Mouse (Mus musculus): Measurements from ENCODE around the gene Adamts4. TPM values are rescaled to one million over a fixed set of nuclear protein-coding genes. Genes with fewer than 3 reads are reported as not detected.

Adamts4 gene
- polyA plus RNA-seq, 1 experiment from 2014 or later = 7.5 TPM

DNA sequence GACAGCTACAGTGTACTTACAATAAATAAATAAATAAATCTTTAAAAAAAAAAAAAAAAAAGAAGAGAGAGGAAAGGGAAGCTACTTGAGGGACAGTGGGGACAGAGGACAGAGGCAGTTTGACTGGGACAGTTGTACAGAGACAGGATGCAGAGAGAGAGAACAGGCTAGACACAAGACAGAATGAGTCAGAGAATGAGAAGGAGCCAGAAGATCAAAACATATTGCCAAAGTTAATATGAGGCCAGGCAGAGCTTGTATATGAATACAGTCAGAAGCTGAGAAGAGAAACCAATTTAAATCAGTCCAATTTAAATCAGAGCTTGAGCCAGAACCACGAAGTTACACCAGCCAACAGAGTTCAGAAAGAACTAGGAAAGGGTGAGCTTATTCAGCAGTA lies 18.1 kb downstream of the Adamts4 start:
- H3K9ac ChIP-seq = no peak overlapping the region
- WGBS = 60% methylated on average over 1 of the region's 1 CpGs

DNA sequence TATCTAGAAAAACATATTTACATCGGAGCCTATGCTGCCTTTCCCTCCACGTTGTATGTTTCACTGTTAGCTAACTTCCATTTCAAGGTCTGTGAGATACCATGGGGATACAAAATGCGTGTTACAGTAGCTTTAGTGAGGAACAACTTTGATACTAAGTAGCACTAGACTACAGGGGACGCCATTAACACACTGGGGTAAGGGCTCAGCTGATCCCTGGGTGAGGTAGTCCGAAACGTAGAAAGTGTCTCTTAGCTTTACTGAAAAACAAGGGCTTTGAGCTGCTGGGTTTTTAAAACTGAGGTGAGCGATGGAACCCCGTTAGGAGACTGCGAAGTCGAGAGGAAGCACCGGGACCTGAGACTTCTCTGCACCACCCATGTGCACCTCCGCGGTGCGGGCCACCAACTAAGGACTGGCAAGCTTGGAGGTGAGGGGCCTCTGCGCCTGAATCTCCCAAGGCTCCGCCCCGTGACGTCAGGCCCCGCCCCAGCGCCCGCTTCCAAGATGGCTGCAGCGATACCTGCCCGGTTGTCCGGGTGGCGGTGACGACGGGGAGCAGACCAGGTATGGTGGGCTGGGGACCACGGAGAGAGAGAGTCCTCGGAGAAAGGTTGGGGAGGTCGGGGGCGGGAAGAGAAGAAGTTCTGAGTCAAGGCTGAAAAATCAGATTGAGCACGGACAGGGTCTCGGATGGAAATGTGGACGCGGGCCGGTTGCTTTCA lies 19.8 kb downstream of the Adamts4 start, which contains the start of gene B4galt3:
Gene B4galt3, plus strand, starts transcription at position 481 of the 725 bp plus-strand sequence.
- peak within 1 kb of the TSS; percentile 74 for H3K27ac ChIP-seq (ENCODE audit: low read depth)
- peak within 1 kb of the TSS; percentile 96 for H3K4me2 ChIP-seq
- WGBS = 3% methylated on average over 36 of the region's 36 CpGs
- ATAC-seq (ENCODE audit: insufficient read depth) (peak; percentile 93), DNase-seq (peak; percentile 96)
- H3K4me1 ChIP-seq (ENCODE audit: insufficient read depth) = peaks cover 5% of the 10 kb centered on the region; the same call in 1 of the 2 replicates
- peak within 1 kb of the TSS; percentile 79 for H3K9ac ChIP-seq
- no peaks in the 10 kb centered on the region for H3K9me3 ChIP-seq (ENCODE audit: low read depth, low read length)
- H3K27me3 ChIP-seq (ENCODE audit: insufficient read depth, low read length) = no peaks in the 10 kb centered on the region
- H3K36me3 ChIP-seq (ENCODE audit: insufficient read depth) = peaks cover 31% of the 10 kb centered on the region
- no peak for TF ChIP-seq CTCF (IDR thresholded peaks at IDR 0.05; ENCODE audit: low read depth)
- H3K4me3 ChIP-seq (ENCODE audit: low read depth, low read length) = peak within 1 kb of the TSS; percentile 90

More for the DNA sequence above, 18.1 kb downstream of the Adamts4 start:
- Histone ChIP-seq H3K36me3 (ENCODE audit: insufficient read depth) (peaks cover 15% of the 10 kb centered on the region), H3K4me2 (no peak overlapping the region), H3K9me3 (ENCODE audit: low read depth, low read length) (no peaks in the 10 kb centered on the region), H3K4me1 (ENCODE audit: insufficient read depth) (peaks cover 8% of the 10 kb centered on the region; the same call in 1 of the 2 replicates), H3K27me3 (ENCODE audit: insufficient read depth, low read length) (no peaks in the 10 kb centered on the region), H3K27ac (ENCODE audit: low read depth) (no peak overlapping the region), H3K4me3 (ENCODE audit: low read depth, low read length) (no peak overlapping the region)
- no peak for DNase-seq
- ATAC-seq (ENCODE audit: insufficient read depth) = no peak
- no peak for TF ChIP-seq CTCF (IDR thresholded peaks at IDR 0.05; ENCODE audit: low read depth)

DNA sequence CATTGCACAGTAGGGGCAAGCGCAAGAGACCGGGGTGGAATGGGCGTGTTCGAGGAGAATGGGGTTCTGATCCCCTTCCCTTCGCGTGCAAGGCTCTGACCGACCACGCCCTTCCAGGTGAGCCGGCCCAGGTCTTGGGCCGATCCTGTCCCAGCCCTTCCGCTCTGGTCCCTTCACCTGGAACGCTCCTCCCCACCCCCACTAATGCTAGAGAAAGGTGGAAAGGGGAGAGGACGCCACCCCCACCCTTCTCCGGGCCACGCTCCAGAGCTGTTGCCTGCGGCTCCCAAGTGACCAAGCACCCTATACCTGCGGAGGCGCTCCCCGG lies 20.3 kb downstream of the Adamts4 start:
- no peaks in the 10 kb centered on the region for H3K27me3 ChIP-seq (ENCODE audit: insufficient read depth, low read length)
- peaks cover 37% of the 10 kb centered on the region for H3K36me3 ChIP-seq (ENCODE audit: insufficient read depth)
- H3K9me3 ChIP-seq (ENCODE audit: low read depth, low read length) = no peaks in the 10 kb centered on the region
- H3K27ac ChIP-seq (ENCODE audit: low read depth) = peak overlapping the region; percentile 74
- H3K9ac ChIP-seq = peak overlapping the region; percentile 79
- WGBS = 0% methylated on average over 19 of the region's 19 CpGs
- H3K4me2 ChIP-seq = peak overlapping the region; percentile 96
- peak; percentile 73 for ATAC-seq (ENCODE audit: insufficient read depth)
- DNase-seq = peak; percentile 62
- peak overlapping the region; percentile 90 for H3K4me3 ChIP-seq (ENCODE audit: low read depth, low read length)
- peaks cover 5% of the 10 kb centered on the region; the same call in 1 of the 2 replicates for H3K4me1 ChIP-seq (ENCODE audit: insufficient read depth)
- no peak for TF ChIP-seq CTCF (IDR thresholded peaks at IDR 0.05; ENCODE audit: low read depth)

DNA sequence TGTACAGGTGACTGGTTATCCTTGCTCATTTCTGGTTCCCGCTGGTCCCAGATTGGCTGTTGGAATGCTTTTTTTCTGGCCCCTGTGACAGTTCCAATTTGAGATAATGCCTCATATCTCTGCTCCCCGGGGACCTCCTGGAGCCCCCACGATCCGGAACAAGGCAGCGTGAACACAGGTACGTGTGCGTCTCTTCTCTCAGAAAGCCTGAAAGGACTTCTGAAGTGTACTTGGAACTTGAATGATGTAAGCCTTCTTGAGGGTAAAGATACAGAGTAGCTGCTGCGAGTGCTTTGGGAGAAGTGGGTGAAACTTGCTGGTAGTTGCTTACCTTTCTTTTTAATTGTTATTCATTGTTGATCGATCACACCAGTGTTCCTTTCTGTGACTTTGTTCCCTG lies 21.0 kb downstream of the Adamts4 start:
- Histone ChIP-seq H3K27ac (ENCODE audit: low read depth) (peak overlapping the region; percentile 74; the same call in 1 of the 2 replicates), H3K4me2 (peak overlapping the region; percentile 96), H3K9me3 (ENCODE audit: low read depth, low read length) (no peaks in the 10 kb centered on the region), H3K36me3 (ENCODE audit: insufficient read depth) (peaks cover 43% of the 10 kb centered on the region), H3K9ac (peak overlapping the region; percentile 79), H3K4me3 (ENCODE audit: low read depth, low read length) (peak overlapping the region; percentile 90), H3K4me1 (ENCODE audit: insufficient read depth) (peaks cover 5% of the 10 kb centered on the region; the same call in 1 of the 2 replicates), H3K27me3 (ENCODE audit: insufficient read depth, low read length) (no peaks in the 10 kb centered on the region)
- DNase-seq (peak; percentile 31), ATAC-seq (ENCODE audit: insufficient read depth) (no peak)
- no peak for TF ChIP-seq CTCF (IDR thresholded peaks at IDR 0.05; ENCODE audit: low read depth)
- 34% methylated on average over 9 of the region's 9 CpGs for WGBS

DNA sequence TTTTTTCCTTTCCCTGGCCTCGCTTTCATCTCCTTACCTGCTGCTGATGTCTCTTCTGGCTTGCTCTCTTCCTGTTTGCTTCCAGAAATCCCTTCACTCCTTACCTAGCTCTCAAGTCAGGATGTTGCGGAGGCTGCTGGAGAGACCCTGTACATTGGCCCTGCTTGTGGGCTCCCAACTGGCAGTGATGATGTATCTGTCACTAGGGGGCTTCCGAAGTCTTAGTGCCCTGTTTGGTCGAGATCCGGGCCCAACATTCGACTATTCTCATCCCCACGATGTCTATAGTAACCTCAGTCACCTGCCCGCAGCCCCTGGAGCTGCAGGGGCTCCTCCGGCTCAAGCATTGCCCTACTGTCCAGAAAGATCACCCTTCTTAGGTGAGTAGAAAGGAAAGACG lies 21.4 kb downstream of the Adamts4 start:
- Histone ChIP-seq H3K36me3 (ENCODE audit: insufficient read depth) (peaks cover 47% of the 10 kb centered on the region), H3K9me3 (ENCODE audit: low read depth, low read length) (no peaks in the 10 kb centered on the region), H3K4me2 (peak overlapping the region; percentile 96), H3K27me3 (ENCODE audit: insufficient read depth, low read length) (no peaks in the 10 kb centered on the region), H3K27ac (ENCODE audit: low read depth) (no peak overlapping the region), H3K4me1 (ENCODE audit: insufficient read depth) (peaks cover 5% of the 10 kb centered on the region; the same call in 1 of the 2 replicates), H3K4me3 (ENCODE audit: low read depth, low read length) (0 out of 2 replicates have a peak overlapping the region, but pooled peaks have one; percentile 90), H3K9ac (peak overlapping the region; percentile 1; the same call in 1 of the 2 replicates)
- 59% methylated on average over 10 of the region's 10 CpGs for WGBS
- ATAC-seq (ENCODE audit: insufficient read depth) (no peak), DNase-seq (no peak)
- peak; percentile 16; the same call in 1 of the 2 replicates for TF ChIP-seq CTCF (IDR thresholded peaks at IDR 0.05; ENCODE audit: low read depth)

DNA sequence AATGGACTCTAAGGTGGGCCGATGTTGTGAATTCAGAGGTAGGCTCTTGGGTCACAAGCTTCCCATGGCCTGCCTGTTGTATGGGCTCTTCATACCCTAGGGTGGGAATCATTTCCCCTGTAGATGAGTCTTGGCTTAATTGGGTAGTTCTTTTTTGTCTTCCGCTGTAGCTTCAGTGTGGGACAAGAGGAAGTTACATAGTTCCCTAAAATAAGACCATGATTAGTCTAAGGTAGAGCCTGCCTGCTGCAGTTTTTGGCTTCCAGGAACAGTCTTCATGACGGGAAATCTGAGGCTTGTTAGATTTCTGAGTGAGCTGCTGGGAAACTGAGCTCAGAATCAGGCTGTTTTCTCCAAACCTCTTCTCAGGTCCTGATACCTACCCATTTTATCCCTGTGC lies 21.9 kb downstream of the Adamts4 start:
- peak overlapping the region; percentile 96; the same call in 1 of the 2 replicates for H3K4me2 ChIP-seq
- peaks cover 5% of the 10 kb centered on the region; the same call in 1 of the 2 replicates for H3K4me1 ChIP-seq (ENCODE audit: insufficient read depth)
- no peak for ATAC-seq (ENCODE audit: insufficient read depth)
- TF ChIP-seq CTCF (IDR thresholded peaks at IDR 0.05; ENCODE audit: low read depth) = no peak
- H3K27ac ChIP-seq (ENCODE audit: low read depth) = no peak overlapping the region
- H3K27me3 ChIP-seq (ENCODE audit: insufficient read depth, low read length) = no peaks in the 10 kb centered on the region
- H3K36me3 ChIP-seq (ENCODE audit: insufficient read depth) = peaks cover 52% of the 10 kb centered on the region
- no peak for DNase-seq
- H3K9ac ChIP-seq = peak overlapping the region; percentile 1; the same call in 1 of the 2 replicates
- H3K9me3 ChIP-seq (ENCODE audit: low read depth, low read length) = no peaks in the 10 kb centered on the region
- H3K4me3 ChIP-seq (ENCODE audit: low read depth, low read length) = 0 out of 2 replicates have a peak overlapping the region, but pooled peaks have one; percentile 90
- 93% methylated on average over 3 of the region's 3 CpGs for WGBS

DNA sequence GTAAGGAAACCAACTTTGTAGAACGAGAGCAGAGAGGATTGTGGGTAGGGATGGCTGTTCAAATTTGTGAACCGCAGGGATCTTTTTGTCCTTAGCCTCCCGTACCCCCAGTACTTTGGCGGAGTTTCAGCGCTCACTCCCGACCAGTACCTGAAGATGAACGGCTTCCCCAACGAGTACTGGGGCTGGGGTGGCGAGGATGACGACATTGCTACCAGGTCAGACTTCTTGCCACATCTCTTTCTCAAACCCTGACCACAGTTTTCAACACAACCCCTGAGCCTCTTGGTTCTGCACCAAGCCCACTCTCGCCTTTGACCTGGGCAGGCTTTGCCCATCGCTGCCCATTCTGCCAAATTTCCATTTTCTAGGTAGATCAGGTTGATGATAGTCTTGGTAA lies 23.9 kb downstream of the Adamts4 start:
- Histone ChIP-seq H3K36me3 (ENCODE audit: insufficient read depth) (peaks cover 68% of the 10 kb centered on the region), H3K27ac (ENCODE audit: low read depth) (no peak overlapping the region), H3K4me1 (ENCODE audit: insufficient read depth) (peaks cover 5% of the 10 kb centered on the region; the same call in 1 of the 2 replicates), H3K9me3 (ENCODE audit: low read depth, low read length) (no peaks in the 10 kb centered on the region), H3K4me2 (no peak overlapping the region), H3K4me3 (ENCODE audit: low read depth, low read length) (no peak overlapping the region), H3K27me3 (ENCODE audit: insufficient read depth, low read length) (no peaks in the 10 kb centered on the region), H3K9ac (no peak overlapping the region)
- no peak for TF ChIP-seq CTCF (IDR thresholded peaks at IDR 0.05; ENCODE audit: low read depth)
- WGBS = 86% methylated on average over 12 of the region's 12 CpGs
- DNase-seq (no peak), ATAC-seq (ENCODE audit: insufficient read depth) (no peak)
